Mouse (Mus musculus) adrenal gland, postnatal 14 days (tissue): ENCODE results near the gene Gm3278. TPM values are rescaled to one million over a fixed set of nuclear protein-coding genes. Genes with fewer than 3 reads are reported as not detected.
"Not testable (repeated sequence)": the region's sequence is repeated elsewhere in the genome, so short reads cannot be mapped to it uniquely, and the experiment has no call there.

ENCODE experiments used
- DNase-seq: peaks from one replicate; pipeline ENCODE4 v3.0.0; 2021; ENCODE audit warnings: mixed read lengths
- long read RNA-seq, 2 experiments: library from polyadenylated mRNA; stranded (forward); transcript quantifications; one replicate each; pipeline ENCODE4 v2.0.0; 2021
- total RNA-seq: library from RNA; stranded (reverse); gene quantifications from 2 replicates; pipeline ENCODE4 v1.2.3, GENCODE M21; 2021

The Gm3278 gene
- not detected in 2 replicates for total RNA-seq
- long read RNA-seq, experiment 1 = 0 reads
- long read RNA-seq, experiment 2 = 0 reads

DNA sequence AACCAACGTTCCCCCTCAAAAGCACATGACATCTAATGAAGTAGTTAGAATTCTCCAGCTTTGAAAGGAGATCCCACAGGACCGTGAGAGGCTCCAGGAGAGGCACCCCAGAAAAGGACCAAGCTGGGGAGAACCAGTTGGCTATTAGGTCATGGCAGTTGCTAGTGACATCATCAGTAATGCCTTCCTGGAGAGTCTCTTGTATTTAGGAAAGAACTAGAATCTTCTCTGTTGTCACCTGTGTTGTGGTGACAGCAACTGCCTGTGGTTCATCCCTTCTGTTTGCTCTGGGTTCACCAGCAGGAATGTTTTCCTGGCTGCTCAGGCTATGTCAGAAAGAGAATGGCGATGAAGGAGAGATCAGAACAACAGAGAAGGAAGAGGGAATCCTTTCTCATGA, at the start of gene Gm3278:
Gene Gm3278, plus strand, starts transcription at position 301 of the 400 bp plus-strand sequence.
- DNase-seq = not testable (repeated sequence)

DNA sequence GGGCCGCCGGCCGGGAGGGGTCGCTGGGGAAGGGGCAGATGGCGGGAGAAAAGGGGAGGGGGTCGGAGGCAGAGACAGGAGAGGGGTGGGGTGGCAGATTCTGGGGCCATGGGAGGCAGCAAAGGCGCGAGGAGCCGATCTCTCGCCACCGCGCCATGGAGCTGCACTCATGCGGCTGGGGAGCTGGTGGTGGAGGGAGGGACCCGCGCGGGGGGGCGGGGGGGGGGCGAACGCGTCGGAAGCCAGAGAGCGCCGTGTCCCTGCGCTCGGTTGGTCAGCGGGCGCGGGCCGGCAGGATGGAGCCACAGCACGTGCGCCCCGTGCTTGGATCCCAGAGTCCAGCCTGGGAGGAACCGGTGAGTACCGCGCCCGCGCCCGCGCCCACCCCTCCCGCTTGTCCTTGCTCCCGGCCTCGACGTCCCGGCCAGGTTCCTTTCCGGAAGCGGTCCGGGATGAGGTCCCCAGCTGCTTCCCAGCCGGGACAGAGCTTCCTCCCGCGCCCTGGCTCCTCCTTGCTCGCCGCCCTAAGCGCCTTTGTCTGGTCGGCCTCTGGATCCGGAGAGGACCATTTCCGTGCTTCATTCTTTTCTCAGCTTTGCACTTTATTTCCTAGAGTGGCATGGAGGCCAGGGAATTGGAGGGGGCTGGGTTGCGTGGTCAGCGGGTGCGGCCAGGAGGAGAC, 36.8 kb upstream of the Gm3278 start, which contains the start of gene Gm3264:
Gene Gm3264, plus strand, starts transcription at position 278 of the 682 bp plus-strand sequence.
- DNase-seq = peak; percentile 3

Other genes starting within 250 kb of the Gm3278 start
- not detected in 2 replicates for gene Gm3239, start 228.2 kb upstream of the Gm3278 start, total RNA-seq
- not detected in 2 replicates for gene Gm7876, start 183.2 kb upstream of the Gm3278 start, total RNA-seq
- gene Gm3252, start 165.6 kb upstream of the Gm3278 start, total RNA-seq = 0.19 TPM in 1 of 2 replicates, not detected in the other
- gene Gm9602, start 116.1 kb upstream of the Gm3278 start, total RNA-seq = not detected in 2 replicates
- gene Gm3269, start 54.3 kb upstream of the Gm3278 start, total RNA-seq = not detected in 2 replicates
- 3.9 and 5.0 TPM in 2 replicates for gene Gm3264, start 36.8 kb upstream of the Gm3278 start, total RNA-seq
- gene Gm8297, start 91.5 kb downstream of the Gm3278 start, total RNA-seq = not detected in 2 replicates
- not detected in 2 replicates for gene Gm3298, start 123.5 kb downstream of the Gm3278 start, total RNA-seq
- gene 4930555G01Rik, start 158.2 kb downstream of the Gm3278 start, total RNA-seq = not detected in 2 replicates
- gene Gm8281, start 178.6 kb downstream of the Gm3278 start, total RNA-seq = 0.23 TPM in 1 of 2 replicates, not detected in the other
- gene Gm8279, start 239.1 kb downstream of the Gm3278 start, total RNA-seq = not detected in 2 replicates